Mouse (Mus musculus) heart, embryonic 10.5 days (tissue): ENCODE measurements around the gene Slain1. TPM values are rescaled to one million over a fixed set of nuclear protein-coding genes. Genes with fewer than 3 reads are reported as not detected.
A peak's percentile ranks its signal among the peaks of the same experiment; 100 is the strongest.

Experiments
- DNase-seq: peaks from one replicate; pipeline ENCODE4 v3.0.0-alpha.2; 2017; ENCODE audit warnings: low spot score
- H3K27ac ChIP-seq: fragments of 300-500 bp; sonication (generic); 2 replicates; pipeline ENCODE4 v1.5.1; 2016; ENCODE audit warnings: mild to moderate bottlenecking
- H3K27me3 ChIP-seq: fragments of 300-500 bp; sonication (generic); 2 replicates; pipeline ENCODE4 v1.6.1; 2016; ENCODE audit warnings: mild to moderate bottlenecking; ENCODE audit not compliant: poor library complexity, insufficient read depth, severe bottlenecking
- H3K36me3 ChIP-seq: fragments of 300-500 bp; sonication (generic); 2 replicates; pipeline ENCODE4 v1.6.1; 2016; ENCODE audit warnings: mild to moderate bottlenecking, moderate library complexity
- H3K4me1 ChIP-seq: fragments of 300-500 bp; sonication (generic); 2 replicates; pipeline ENCODE4 v1.6.1; 2016; ENCODE audit warnings: mild to moderate bottlenecking
- H3K4me3 ChIP-seq: fragments of 300-500 bp; sonication (generic); 2 replicates; pipeline ENCODE4 v1.5.1; 2016; ENCODE audit warnings: mild to moderate bottlenecking, moderate library complexity
- H3K9me3 ChIP-seq: fragments of 300-500 bp; sonication (generic); 2 replicates; pipeline ENCODE4 v1.6.1; 2016; ENCODE audit warnings: mild to moderate bottlenecking, moderate library complexity
- WGBS: fragments of 180-500 bp; shearing (Covaris S2); methylation state at CpG from one replicate; pipeline ENCODE4 v1.1.7; 2016; 5-methylcytosine and 5-hydroxymethylcytosine counted together
- polyA plus RNA-seq: library from polyadenylated mRNA; unstranded; fragments of >200 nt; fragmentation: Nextera tagmentation; extraction: Ambion mirVana; gene quantifications from 2 replicates; pipeline ENCODE4 v1.2.1, GENCODE M21; 2016

Gene Slain1
- polyA plus RNA-seq, 1 experiment from 2014 or later, result 1.0 TPM

DNA sequence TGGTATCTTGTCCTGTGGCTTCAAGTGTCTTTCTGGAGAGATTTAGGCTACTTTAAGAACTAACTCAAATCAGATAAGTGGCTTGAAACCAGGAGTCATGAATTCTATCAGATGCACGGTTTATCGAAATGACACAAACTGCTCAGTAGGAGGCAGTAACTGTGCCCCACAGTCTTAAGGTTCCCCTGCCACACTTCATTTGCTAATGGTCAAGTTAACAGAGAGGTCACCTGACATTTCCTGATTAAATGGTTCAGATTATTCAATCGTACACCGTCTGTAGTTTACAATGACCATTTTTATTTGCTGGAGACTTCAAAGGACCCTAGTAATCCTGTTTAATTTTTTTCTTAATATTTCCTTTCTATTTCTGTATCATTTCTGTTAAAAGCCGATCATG, 68.4 kb downstream of the Slain1 start:
- H3K4me1 ChIP-seq, result no peaks in the 10 kb centered on the region
- DNase-seq, result no peak
- H3K27me3 ChIP-seq, result no peaks in the 10 kb centered on the region
- no peaks in the 10 kb centered on the region for H3K36me3 ChIP-seq
- H3K4me3 ChIP-seq, result no peak overlapping the region
- no peak overlapping the region for H3K27ac ChIP-seq
- WGBS, result 46% methylated on average over 5 of the region's 5 CpGs
- no peaks in the 10 kb centered on the region for H3K9me3 ChIP-seq

DNA sequence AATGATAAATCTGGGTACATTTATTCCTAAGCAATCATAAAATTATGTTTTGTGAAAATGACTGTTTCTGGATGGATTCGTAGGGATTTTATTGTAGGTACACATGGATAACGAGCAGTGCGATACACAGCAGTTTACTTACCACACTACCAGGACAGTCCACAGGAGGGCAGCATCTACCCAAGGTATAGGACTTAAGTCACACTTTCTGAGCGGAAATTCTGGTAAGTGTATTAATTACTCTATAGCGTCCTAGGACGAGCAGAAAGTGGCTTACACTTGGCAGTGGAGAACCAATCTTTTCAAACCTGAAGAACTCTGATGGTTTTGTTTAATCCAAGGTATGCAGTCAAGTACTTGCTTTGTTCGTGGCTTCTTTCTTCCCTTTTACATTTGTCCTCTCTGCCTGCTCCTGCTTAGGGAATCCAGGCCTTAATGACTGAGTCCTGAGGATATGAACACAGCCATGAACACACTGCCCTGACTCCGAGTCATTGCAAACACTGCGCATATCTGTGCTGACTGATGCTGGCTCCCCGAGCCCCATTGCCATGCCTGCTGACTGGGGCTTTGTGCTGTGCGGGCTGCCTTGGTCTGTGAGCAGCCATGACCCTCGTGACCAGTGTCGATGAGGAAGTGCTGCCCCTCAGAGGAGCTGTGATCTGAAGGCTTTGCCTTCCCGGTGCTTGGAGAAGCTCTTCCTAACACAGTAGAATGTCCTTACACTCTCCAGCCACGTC, 69.0 kb downstream of the Slain1 start:
- Histone ChIP-seq H3K4me1 (no peaks in the 10 kb centered on the region), H3K36me3 (no peaks in the 10 kb centered on the region), H3K27me3 (no peaks in the 10 kb centered on the region), H3K4me3 (peak overlapping the region; percentile 48), H3K27ac (peak overlapping the region; percentile 77), H3K9me3 (no peaks in the 10 kb centered on the region)
- DNase-seq, result peak; percentile 85
- 25% methylated on average over 15 of the region's 15 CpGs for WGBS

DNA sequence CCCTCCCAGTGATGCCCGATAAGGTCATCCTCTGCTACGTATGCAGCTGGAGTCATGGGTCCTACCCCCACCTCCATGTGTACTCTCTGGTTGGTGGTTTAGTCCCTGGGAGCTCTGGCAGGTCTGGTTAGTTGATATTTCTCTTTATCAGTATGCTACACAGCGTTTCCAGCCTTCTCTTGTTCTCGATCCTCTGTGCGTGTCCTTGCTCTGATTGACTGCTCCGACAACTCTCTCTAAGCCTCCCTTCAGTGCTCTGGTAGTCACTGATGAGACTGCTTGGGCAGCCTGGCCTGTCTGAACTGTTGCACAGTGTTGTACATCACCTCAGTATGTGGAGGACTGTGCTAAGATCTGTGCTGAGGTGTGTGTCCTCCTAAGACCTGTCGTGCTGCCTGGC, 70.1 kb downstream of the Slain1 start:
- no peak overlapping the region for H3K4me3 ChIP-seq
- no peak overlapping the region for H3K27ac ChIP-seq
- no peaks in the 10 kb centered on the region for H3K9me3 ChIP-seq
- H3K27me3 ChIP-seq, result no peaks in the 10 kb centered on the region
- DNase-seq, result no peak
- no peaks in the 10 kb centered on the region for H3K36me3 ChIP-seq
- WGBS, result 69% methylated on average over 7 of the region's 7 CpGs
- no peaks in the 10 kb centered on the region for H3K4me1 ChIP-seq

DNA sequence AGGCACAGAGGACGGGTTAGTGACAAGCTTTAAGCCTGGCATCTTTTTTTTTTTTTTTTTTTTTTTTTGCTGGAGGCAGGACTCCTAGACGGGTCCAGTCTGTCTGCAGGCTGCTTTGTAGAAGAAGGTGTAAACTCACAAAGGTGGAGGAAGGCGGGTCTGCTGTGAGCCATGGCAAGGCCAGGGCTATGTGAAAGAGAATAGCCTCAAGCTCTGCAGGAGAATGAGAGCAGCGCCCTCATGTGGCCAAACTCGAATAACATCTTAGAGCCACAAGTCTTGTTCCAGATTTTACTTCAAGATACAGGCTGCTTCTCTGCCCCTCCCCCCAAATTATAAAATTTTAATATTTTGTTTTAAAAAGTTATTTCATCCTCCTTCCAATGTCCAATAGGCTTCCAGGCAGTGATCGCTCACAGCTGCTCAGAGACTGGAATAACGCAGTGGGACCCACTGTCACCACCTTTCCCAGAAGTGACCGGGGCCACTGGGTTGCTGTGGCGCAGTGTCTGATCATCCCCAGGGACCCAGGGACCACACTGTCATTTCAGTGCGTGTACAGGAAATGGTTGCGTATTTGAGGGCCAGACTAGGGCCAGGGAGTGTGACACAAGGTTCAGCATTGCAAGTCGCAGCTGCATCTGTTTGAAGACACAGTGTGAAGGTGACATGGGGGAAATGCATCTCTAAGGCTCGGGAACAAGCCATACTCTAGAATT, 70.8 kb downstream of the Slain1 start:
- no peak overlapping the region for H3K27ac ChIP-seq
- H3K36me3 ChIP-seq, result no peaks in the 10 kb centered on the region
- no peak overlapping the region for H3K4me3 ChIP-seq
- 56% methylated on average over 13 of the region's 13 CpGs for WGBS
- DNase-seq, result no peak
- no peaks in the 10 kb centered on the region for H3K4me1 ChIP-seq
- no peaks in the 10 kb centered on the region for H3K27me3 ChIP-seq
- H3K9me3 ChIP-seq, result no peaks in the 10 kb centered on the region

DNA sequence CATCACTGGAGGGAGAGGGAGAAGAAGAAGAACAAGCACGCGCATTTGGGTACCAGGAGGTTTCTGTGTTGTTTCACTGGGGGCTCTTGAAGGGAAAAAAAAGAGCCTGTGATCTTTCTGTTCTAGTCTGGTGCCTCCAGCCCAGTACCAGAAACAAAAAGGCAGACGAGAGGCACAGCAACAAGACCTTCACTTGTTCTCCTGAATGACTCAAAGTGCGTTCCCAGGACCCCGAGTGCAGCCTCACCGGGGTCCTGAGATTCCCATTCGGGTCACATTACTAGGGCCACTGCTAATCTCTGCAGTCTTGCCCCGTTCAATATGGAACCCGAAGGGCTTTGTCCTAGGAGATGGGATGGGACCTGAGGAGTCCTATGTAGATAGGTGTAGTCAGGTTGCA, 73.3 kb downstream of the Slain1 start:
- WGBS, result 83% methylated on average over 9 of the region's 9 CpGs
- no peak for DNase-seq
- no peaks in the 10 kb centered on the region for H3K9me3 ChIP-seq
- H3K4me3 ChIP-seq, result no peak overlapping the region
- H3K27ac ChIP-seq, result no peak overlapping the region
- no peaks in the 10 kb centered on the region for H3K36me3 ChIP-seq
- no peaks in the 10 kb centered on the region for H3K27me3 ChIP-seq
- no peaks in the 10 kb centered on the region for H3K4me1 ChIP-seq

DNA sequence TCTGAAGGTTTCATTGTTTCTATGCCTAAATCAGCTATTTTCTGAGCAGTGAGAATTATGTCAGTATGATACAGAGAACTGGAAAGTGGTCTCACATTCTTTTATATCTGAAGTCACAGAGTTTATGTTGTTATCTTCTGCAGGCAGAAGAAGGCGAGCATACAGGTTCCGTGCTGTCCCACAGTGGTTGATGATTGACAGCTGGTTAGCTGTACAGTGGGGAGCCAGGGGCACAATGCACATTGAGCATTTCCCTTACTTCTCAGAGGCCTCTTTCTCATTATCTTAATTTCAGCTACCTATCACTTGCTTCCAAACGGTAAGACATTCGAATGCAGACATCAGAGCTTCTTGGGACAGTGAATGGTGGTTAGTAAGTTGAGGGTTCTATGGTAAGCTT, 73.8 kb downstream of the Slain1 start:
- H3K36me3 ChIP-seq, result no peaks in the 10 kb centered on the region
- H3K9me3 ChIP-seq, result no peaks in the 10 kb centered on the region
- H3K4me1 ChIP-seq, result no peaks in the 10 kb centered on the region
- 62% methylated on average over 4 of the region's 4 CpGs for WGBS
- H3K27me3 ChIP-seq, result no peaks in the 10 kb centered on the region
- no peak overlapping the region for H3K4me3 ChIP-seq
- DNase-seq, result no peak
- H3K27ac ChIP-seq, result no peak overlapping the region

DNA sequence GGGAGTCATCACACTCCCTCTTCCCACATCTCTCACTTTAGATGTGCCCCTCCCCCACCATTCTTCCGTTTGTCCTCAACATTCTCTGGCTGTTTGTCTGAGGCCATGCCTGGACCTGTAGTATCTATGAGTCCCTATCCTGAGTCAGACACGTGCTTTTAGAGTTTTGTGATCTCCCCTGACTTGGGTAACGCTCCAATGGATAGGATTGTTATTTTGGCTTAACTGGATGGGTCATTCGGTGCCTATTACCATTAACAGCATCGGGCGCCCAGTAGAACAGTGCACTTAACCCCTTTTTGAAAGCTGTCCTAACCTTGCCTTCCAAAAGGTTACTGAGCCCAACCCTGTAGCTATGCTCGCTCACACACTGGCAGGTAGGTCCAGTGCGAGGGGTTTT, 78.5 kb downstream of the Slain1 start:
- no peaks in the 10 kb centered on the region for H3K36me3 ChIP-seq
- no peaks in the 10 kb centered on the region for H3K9me3 ChIP-seq
- H3K27me3 ChIP-seq, result no peaks in the 10 kb centered on the region
- no peak for DNase-seq
- no peak overlapping the region for H3K27ac ChIP-seq
- no peaks in the 10 kb centered on the region for H3K4me1 ChIP-seq
- 83% methylated on average over 8 of the region's 8 CpGs for WGBS
- no peak overlapping the region for H3K4me3 ChIP-seq

DNA sequence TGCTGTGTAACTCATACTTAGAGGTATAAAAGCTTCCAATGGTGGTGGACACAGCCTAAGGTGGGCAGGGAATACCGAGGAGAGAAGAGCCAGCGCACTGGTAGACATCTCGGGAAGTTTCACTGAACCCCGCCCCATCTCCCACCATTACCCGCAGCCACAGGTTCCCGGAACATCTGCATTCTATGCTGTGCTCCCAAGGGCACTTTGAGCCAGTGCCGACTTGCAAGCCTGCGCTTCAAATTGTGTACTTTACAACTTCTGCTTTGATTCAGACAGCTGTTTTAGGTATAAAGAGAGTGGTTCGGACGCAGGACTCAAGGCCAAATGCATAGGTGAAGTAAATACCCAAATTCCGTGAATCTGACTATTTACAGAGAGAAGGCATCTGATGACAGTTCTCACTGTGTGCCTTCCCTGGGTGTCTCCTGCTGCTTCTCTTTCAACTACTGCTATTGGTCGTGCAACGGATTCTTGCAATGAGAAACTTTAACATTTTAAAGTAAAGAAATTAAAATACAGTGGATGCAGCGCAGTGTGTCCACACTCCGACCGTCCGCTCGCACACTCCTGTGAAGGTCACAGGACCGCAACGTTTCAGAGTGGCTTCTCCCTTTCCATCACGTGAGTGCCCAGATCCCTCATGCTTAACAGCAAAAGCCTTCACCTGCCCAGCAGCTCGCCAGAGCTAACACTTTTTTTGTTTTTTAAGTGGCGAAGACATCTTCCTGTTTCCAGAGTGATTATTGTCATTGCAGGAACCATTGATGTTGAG, 79.1 kb downstream of the Slain1 start:
- Histone ChIP-seq H3K9me3 (no peaks in the 10 kb centered on the region), H3K27me3 (no peaks in the 10 kb centered on the region), H3K4me3 (no peak overlapping the region), H3K36me3 (no peaks in the 10 kb centered on the region), H3K4me1 (no peaks in the 10 kb centered on the region), H3K27ac (no peak overlapping the region)
- DNase-seq, result no peak
- WGBS, result 76% methylated on average over 23 of the region's 23 CpGs

DNA sequence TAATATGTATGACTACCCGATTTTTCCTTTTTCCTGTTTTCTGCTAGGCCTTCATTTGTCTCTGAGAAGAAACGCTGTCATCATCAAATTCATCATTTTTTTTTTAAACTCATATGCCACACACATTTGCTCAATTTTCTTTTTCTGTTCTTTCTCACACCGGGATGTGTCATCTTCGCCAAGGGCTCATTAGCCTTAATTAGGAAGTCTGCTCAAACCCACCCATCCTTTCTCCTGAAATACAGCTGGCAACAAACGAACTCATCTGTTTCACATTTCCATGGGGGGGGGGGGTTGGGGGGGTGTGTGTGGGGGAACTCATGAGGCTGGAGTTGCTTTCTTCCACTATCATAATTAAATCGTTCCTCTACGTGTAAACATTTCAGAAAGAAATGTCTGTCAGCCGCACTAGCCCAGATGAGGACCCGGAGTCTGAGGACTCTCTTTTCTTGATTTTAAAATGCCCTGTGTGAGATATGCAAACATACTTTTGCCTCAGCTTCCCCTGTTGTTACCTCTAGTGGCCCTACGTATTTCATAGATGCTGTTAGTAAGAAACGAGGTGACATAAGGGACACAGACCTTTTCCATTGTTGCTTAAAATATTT, 79.8 kb downstream of the Slain1 start:
- Histone ChIP-seq H3K4me1 (no peaks in the 10 kb centered on the region), H3K27ac (no peak overlapping the region), H3K9me3 (no peaks in the 10 kb centered on the region), H3K27me3 (no peaks in the 10 kb centered on the region), H3K36me3 (no peaks in the 10 kb centered on the region), H3K4me3 (no peak overlapping the region)
- 78% methylated on average over 11 of the region's 11 CpGs for WGBS
- no peak for DNase-seq

DNA sequence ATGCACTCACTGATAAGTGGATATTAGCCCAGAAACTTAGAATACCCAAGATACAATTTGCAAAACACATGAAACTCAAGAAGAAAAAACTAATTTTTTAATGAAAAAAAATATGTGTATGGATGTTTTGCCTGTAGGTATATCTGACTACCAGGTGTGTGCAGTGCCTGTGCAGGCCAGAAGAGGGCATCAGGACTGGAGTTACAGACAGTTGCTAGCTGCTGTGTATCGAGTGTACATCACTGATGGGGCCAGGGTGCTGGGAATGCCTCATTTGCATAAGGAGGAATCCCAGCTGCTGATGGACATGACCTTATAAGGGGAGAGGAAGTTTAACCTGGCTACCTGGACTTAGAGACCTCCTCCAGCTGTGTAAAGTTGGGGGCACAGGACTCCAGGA, 82.6 kb downstream of the Slain1 start:
- Histone ChIP-seq H3K4me1 (no peaks in the 10 kb centered on the region), H3K9me3 (no peaks in the 10 kb centered on the region), H3K27ac (no peak overlapping the region), H3K27me3 (no peaks in the 10 kb centered on the region), H3K36me3 (no peaks in the 10 kb centered on the region), H3K4me3 (no peak overlapping the region)
- WGBS, result 42% methylated on average over 1 of the region's 1 CpGs
- DNase-seq, result no peak

DNA sequence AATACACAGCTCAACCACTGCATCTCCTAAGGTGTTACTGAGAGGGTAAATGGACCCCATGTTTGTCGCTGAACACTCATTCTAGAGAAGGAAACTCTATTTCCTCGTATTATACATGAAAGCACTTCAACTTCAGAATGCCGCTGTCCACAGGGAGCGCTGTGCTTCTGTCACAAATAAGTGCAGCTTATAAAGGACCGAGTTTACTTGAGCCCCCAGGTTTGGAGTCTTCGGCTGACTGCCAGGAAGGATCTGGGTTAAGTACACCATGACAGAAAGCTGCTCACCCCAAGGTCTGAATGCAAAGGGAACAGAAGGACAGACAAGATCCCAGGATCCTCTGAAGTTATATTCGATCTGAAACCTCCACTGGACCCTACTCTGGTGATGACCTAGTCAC, 91.2 kb downstream of the Slain1 start:
- 80% methylated on average over 7 of the region's 7 CpGs for WGBS
- Histone ChIP-seq H3K9me3 (no peaks in the 10 kb centered on the region), H3K27ac (no peak overlapping the region), H3K27me3 (no peaks in the 10 kb centered on the region), H3K36me3 (no peaks in the 10 kb centered on the region), H3K4me3 (no peak overlapping the region), H3K4me1 (no peaks in the 10 kb centered on the region)
- no peak for DNase-seq

DNA sequence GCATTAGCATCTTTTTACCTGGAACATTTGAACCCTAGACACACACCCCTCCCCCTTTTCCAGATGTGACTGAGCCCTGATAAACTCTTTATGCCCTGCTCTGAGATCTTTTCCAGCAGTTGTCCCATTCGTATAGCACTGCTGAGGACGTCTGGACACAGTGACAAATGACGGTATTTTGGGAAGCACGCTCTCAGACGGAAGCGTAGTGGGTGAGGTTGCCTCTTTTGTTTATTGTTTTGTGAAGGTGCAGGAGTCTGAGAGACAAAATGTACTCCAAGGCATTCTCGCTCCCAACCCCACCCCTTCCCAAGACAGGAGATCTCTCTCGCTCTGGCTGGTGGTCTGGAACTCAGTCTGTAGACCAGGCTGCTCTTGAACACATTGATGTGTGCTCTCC, 92.1 kb downstream of the Slain1 start:
- Histone ChIP-seq H3K9me3 (no peaks in the 10 kb centered on the region), H3K27me3 (no peaks in the 10 kb centered on the region), H3K27ac (no peak overlapping the region), H3K4me3 (no peak overlapping the region), H3K36me3 (no peaks in the 10 kb centered on the region), H3K4me1 (no peaks in the 10 kb centered on the region)
- 56% methylated on average over 8 of the region's 8 CpGs for WGBS
- no peak for DNase-seq

DNA sequence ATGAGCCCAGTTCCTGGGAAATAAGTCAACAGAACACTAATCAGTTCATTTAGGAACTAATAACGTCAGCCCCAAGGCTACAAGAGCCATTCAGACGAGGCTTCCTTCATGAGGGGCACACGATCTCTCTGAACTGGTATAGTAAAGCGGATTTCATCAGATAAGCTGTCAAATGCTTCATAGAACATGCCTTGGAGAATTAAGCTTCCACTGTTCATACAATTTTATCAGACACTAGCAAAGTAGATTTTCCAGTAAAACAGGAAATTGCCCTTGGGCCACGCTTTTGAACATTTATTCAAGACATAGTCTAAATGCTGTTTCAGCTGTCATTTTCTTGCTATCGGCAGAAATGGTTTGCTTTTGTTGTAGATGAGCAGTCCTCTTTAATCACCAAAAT, 97.3 kb downstream of the Slain1 start:
- Histone ChIP-seq H3K27me3 (no peaks in the 10 kb centered on the region), H3K36me3 (no peaks in the 10 kb centered on the region), H3K4me3 (no peak overlapping the region), H3K9me3 (no peaks in the 10 kb centered on the region), H3K4me1 (no peaks in the 10 kb centered on the region), H3K27ac (no peak overlapping the region)
- DNase-seq, result no peak
- WGBS, result 66% methylated on average over 6 of the region's 6 CpGs
